Mouse (Mus musculus) liver, embryonic 13.5 days (tissue): ENCODE measurements around the gene Rps16. TPM values are rescaled to one million over a fixed set of nuclear protein-coding genes. Genes with fewer than 3 reads are reported as not detected.

ENCODE experiments used
- ATAC-seq: fragments of 200-750 bp; cut with Nextera tagmentation; 2 replicates; pipeline ENCODE4 v1.8.0; 2017; ENCODE audit warnings: low read depth, mild to moderate bottlenecking, moderate number of reproducible peaks, moderate library complexity
- DNase-seq: peaks from one replicate; pipeline ENCODE4 v3.0.0; 2022
- H3K27ac ChIP-seq: fragments of 300-500 bp; sonication (generic); 2 replicates; pipeline ENCODE4 v1.5.1; 2015; ENCODE audit warnings: moderate library complexity, mild to moderate bottlenecking, inconsistent platforms
- H3K27me3 ChIP-seq: fragments of 300-500 bp; sonication (generic); 2 replicates; pipeline ENCODE4 v1.6.1; 2015; ENCODE audit warnings: mild to moderate bottlenecking, inconsistent platforms
- H3K36me3 ChIP-seq: fragments of 300-500 bp; sonication (generic); 2 replicates; pipeline ENCODE4 v1.6.1; 2015; ENCODE audit warnings: mild to moderate bottlenecking, inconsistent platforms
- H3K4me1 ChIP-seq: fragments of 300-500 bp; sonication (generic); replicated peaks from 2 replicates; pipeline ENCODE4 v1.6.1; 2015; ENCODE audit warnings: inconsistent platforms
- H3K4me2 ChIP-seq: fragments of 300-500 bp; sonication (generic); 2 replicates; pipeline ENCODE4 v1.6.1; 2015; ENCODE audit warnings: inconsistent platforms, mild to moderate bottlenecking, moderate library complexity
- H3K4me3 ChIP-seq: fragments of 300-500 bp; sonication (generic); replicated peaks from 2 replicates; pipeline ENCODE4 v1.5.1; 2015; ENCODE audit warnings: mild to moderate bottlenecking, inconsistent platforms
- H3K9ac ChIP-seq: fragments of 300-500 bp; sonication (generic); 2 replicates; pipeline ENCODE4 v1.6.1; 2015; ENCODE audit warnings: mild to moderate bottlenecking, inconsistent platforms
- H3K9me3 ChIP-seq: fragments of 300-500 bp; sonication (generic); replicated peaks from 2 replicates; pipeline ENCODE4 v1.6.1; 2016; ENCODE audit warnings: inconsistent platforms
- WGBS: fragments of 180-500 bp; shearing (Covaris S2); methylation state at CpG from one replicate; pipeline ENCODE4 v1.1.7; 2015; ENCODE audit not compliant: insufficient replicate concordance; 5-methylcytosine and 5-hydroxymethylcytosine counted together
- polyA plus RNA-seq: library from polyadenylated mRNA; unstranded; fragments of >200 nt; fragmentation: Nextera tagmentation; extraction: Ambion mirVana; gene quantifications from 2 replicates; pipeline ENCODE4 v1.2.1, GENCODE M21; 2015

Rps16 gene
- polyA plus RNA-seq, 1 experiment from 2014 or later, result 964 TPM

GRCm38 (mm10) chr7:28325293-28325692 lies 25.2 kb upstream of the Rps16 start:
- ATAC-seq, result no peak
- Histone ChIP-seq H3K4me3 (no peak overlapping the region), H3K9me3 (no peaks in the 10 kb centered on the region), H3K4me2 (no peak overlapping the region), H3K27me3 (no peaks in the 10 kb centered on the region), H3K9ac (no peak overlapping the region), H3K4me1 (peaks cover 3% of the 10 kb centered on the region; the same call in 1 of the 2 replicates), H3K36me3 (peaks cover 99% of the 10 kb centered on the region), H3K27ac (no peak overlapping the region)
- WGBS, result 86% methylated on average over 8 of the region's 8 CpGs
- no peak for DNase-seq

DNA sequence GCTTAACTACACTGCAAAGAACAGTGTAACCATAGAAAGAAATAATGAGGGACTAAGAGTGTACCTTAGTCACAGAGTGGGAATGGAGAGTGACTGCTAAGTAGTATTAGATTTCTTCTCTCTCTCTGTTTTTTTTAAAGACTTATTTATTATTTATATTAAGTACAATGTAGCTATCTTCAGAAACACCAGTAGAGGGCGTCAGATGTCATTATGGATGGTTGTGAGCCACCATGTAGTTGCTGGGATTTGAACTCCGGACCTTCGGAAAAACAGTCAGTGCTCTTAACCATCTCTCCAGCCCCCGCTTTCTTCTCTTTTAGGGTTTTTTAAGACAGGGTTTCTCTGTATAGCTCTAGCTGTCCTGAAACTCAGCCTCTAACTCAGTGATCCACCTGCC lies 24.0 kb upstream of the Rps16 start:
- Histone ChIP-seq H3K4me1 (peaks cover 3% of the 10 kb centered on the region; the same call in 1 of the 2 replicates), H3K4me2 (no peak overlapping the region), H3K27ac (no peak overlapping the region), H3K27me3 (no peaks in the 10 kb centered on the region), H3K36me3 (peaks cover 99% of the 10 kb centered on the region), H3K9me3 (no peaks in the 10 kb centered on the region), H3K4me3 (no peak overlapping the region), H3K9ac (no peak overlapping the region)
- no peak for ATAC-seq
- no peak for DNase-seq
- WGBS, result 74% methylated on average over 4 of the region's 4 CpGs

DNA sequence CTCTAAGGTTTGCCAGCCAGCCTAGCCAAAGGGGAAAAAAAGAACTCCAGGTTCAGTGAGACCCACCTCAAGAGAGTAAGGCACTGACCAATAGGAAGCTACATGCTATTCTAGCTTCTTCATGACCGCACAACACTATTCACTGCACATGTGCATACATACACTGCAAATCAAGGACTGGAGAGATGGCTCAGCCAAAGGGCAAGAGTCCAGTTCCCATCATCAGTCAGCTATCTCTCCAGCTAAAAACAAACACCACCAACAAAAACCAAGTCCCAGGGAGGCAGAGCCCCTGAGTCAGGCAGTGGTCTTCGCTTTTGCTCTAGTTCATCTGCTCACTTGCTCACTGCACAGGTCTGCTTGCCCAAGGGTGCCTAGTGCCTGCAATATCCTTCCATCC lies 22.2 kb upstream of the Rps16 start:
- no peaks in the 10 kb centered on the region; the same call in 1 of the 2 replicates for H3K4me1 ChIP-seq
- no peak for ATAC-seq
- H3K9me3 ChIP-seq, result no peaks in the 10 kb centered on the region
- H3K4me3 ChIP-seq, result no peak overlapping the region
- H3K9ac ChIP-seq, result no peak overlapping the region
- WGBS, result 90% methylated on average over 2 of the region's 2 CpGs
- H3K36me3 ChIP-seq, result peaks cover 94% of the 10 kb centered on the region
- no peaks in the 10 kb centered on the region for H3K27me3 ChIP-seq
- DNase-seq, result no peak
- H3K4me2 ChIP-seq, result no peak overlapping the region
- no peak overlapping the region for H3K27ac ChIP-seq

DNA sequence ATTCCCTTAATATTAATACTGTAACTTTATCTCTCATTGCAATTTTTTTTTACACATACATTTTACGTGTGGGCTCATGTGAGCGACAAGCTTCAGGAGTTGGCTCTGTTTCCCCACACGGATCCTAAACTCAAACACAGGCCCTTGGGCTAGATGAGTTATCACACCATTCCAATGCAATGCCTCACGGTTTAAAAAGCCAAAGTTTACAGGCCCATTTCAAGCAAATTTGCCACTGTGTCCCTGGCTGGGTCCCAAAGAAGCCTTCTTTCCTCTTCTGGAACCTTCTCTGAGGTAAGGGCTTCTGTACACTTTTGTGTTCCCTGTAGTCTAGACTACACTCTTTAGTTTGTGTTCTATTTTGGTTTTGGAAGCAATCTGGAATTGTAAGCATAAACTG lies 15.9 kb upstream of the Rps16 start:
- DNase-seq, result no peak
- H3K9ac ChIP-seq, result no peak overlapping the region
- WGBS, result 82% methylated on average over 4 of the region's 4 CpGs
- H3K4me1 ChIP-seq, result peaks cover 36% of the 10 kb centered on the region
- no peak overlapping the region for H3K4me3 ChIP-seq
- peaks cover 50% of the 10 kb centered on the region for H3K36me3 ChIP-seq
- no peak overlapping the region for H3K27ac ChIP-seq
- ATAC-seq, result no peak
- no peaks in the 10 kb centered on the region for H3K9me3 ChIP-seq
- no peak overlapping the region for H3K4me2 ChIP-seq
- no peaks in the 10 kb centered on the region for H3K27me3 ChIP-seq

GRCm38 (mm10) chr7:28335471-28335870 lies 15.0 kb upstream of the Rps16 start:
- Histone ChIP-seq H3K9me3 (no peaks in the 10 kb centered on the region), H3K27me3 (no peaks in the 10 kb centered on the region), H3K9ac (no peak overlapping the region), H3K4me3 (no peak overlapping the region), H3K4me1 (peaks cover 41% of the 10 kb centered on the region), H3K27ac (no peak overlapping the region), H3K36me3 (peaks cover 41% of the 10 kb centered on the region), H3K4me2 (no peak overlapping the region)
- ATAC-seq, result no peak
- no peak for DNase-seq
- 87% methylated on average over 2 of the region's 2 CpGs for WGBS

DNA sequence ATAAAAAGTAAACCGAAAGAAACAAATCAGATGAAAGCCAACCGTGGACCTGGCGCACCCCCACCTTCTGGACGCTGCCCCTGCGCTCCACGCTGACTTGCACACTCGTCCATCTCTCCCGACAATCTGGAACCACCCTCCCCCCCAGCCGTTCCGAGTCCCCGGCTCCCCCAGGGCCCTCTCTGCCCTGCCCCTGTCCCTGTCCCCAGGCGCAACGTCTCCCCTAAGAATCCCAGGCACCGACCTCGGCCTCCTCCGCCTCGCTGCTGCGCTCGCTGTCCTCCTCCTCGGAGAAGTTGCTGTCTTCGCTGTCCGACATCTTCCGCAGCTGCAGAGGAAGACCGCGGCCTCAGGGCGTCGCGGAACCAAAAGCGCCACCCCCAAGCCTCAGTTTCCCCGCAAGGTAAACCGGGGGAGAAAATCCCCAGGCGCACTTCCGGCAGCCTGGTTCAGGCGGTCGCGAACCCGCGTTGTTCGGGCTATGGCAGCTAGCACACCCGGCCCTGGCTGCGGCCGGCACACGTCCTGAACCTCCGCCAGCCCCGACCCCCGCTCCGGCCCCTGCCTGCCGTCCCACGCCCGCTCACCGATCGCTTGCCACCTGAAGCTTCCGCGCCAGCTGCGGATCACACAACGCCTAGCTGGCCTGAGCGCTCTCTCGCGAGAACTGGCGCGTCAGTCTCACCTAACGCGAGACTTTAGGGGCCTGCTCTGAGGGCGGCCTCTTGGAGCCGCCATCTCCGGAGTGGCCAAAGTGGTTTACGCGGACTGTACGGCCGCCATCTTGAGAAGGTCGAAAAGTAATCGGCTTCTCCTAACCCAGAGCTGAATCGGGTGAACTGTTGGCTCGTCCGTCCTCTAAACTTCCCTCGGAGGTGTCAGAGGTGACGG lies 12.1 kb upstream of the Rps16 start, which contains the start of gene Supt5:
Gene Supt5, minus strand, starts transcription at position 639 of the 891 bp plus-strand sequence.
- DNase-seq (peak; percentile 96), ATAC-seq (peak; percentile 95)
- Histone ChIP-seq H3K27me3 (no peaks in the 10 kb centered on the region), H3K36me3 (peaks cover 17% of the 10 kb centered on the region), H3K9ac (peak within 1 kb of the TSS; percentile 95), H3K4me2 (peak within 1 kb of the TSS; percentile 89), H3K4me1 (peaks cover 53% of the 10 kb centered on the region), H3K4me3 (peak within 1 kb of the TSS; percentile 95), H3K9me3 (no peaks in the 10 kb centered on the region), H3K27ac (peak within 1 kb of the TSS; percentile 92)
- under 1% methylated on average over 77 of the region's 77 CpGs for WGBS

DNA sequence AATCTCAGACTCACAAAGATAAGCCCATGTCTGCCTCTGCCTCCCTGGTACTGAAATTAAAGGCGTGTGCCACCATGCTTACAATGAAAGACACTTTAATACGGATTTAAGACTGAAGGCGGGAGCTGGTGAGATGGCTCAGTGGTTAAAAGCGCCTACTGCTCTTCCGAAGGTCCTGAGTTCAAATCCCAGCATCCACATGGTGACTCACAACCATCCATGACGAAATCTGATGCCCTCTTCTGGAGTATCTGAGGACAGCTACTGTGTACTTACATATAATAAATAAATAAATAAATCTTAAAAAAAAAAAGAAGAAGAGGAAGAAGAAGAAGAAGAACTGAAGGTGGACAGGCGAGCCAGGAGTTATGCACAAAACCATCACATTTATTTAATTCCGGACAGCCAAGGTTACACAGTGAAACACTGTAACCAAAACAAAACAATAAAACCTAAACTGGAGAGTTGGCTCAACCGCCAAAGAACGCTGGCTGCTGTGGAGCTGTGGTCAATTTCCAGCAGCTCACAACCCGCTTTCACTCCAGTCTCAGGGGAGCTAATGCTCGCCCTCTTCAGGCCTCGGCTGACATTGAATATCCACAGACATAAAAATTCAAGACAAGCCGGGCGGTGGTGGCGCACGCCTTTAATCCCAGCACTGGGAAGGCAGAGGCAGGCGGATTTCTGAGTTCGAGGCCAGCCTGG lies 11.1 kb upstream of the Rps16 start:
- Histone ChIP-seq H3K9me3 (no peaks in the 10 kb centered on the region), H3K36me3 (peaks cover 12% of the 10 kb centered on the region), H3K4me2 (peak overlapping the region; percentile 89), H3K4me3 (peak overlapping the region; percentile 95), H3K4me1 (peaks cover 51% of the 10 kb centered on the region), H3K27me3 (no peaks in the 10 kb centered on the region), H3K9ac (peak overlapping the region; percentile 67), H3K27ac (peak overlapping the region; percentile 92)
- WGBS, result 39% methylated on average over 19 of the region's 19 CpGs
- DNase-seq (peak; percentile 52), ATAC-seq (no peak)

DNA sequence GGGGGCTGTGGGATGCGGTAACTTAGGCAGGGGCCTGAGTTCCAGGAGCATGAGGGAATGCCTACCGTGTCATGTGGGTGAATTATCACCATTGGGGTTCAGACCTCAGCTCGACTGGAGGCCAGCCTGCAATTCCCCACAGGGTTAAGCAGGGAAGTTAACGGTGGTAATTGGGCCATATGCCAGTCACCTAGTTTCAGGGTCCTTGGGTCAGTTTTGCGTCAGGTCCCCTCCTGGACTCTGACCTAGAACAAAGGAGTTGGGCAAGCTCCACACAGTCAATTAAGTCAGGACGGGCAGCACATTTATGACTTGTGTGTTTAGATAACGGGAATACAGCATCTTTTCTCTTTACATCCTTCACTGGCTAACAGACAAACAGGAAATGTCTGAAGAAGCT lies 9.1 kb upstream of the Rps16 start:
- DNase-seq (no peak), ATAC-seq (no peak)
- no peaks in the 10 kb centered on the region for H3K27me3 ChIP-seq
- H3K4me1 ChIP-seq, result peaks cover 41% of the 10 kb centered on the region
- no peak overlapping the region for H3K4me3 ChIP-seq
- no peak overlapping the region for H3K4me2 ChIP-seq
- WGBS, result 41% methylated on average over 7 of the region's 7 CpGs
- no peaks in the 10 kb centered on the region for H3K36me3 ChIP-seq
- H3K9ac ChIP-seq, result no peak overlapping the region
- H3K27ac ChIP-seq, result no peak overlapping the region
- H3K9me3 ChIP-seq, result no peaks in the 10 kb centered on the region

DNA sequence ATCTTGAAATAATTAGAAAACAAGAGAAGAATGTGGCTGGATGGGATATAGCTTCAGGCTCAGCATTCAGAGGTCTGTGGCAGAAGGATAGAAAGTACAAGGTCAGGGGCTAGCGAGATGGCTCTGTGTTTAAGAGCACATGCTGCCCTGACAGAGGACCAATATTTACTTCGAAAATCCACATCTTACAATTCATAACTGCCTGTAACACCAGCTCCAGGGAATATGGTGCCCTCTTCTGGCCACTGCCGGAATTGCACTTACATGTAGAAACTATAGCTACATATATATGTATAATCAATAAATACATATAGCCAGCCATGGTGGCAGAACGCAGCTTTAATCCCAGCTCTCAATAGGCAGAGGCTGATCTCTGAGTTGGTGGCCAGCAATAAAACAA lies 5.8 kb upstream of the Rps16 start:
- DNase-seq, result peak; percentile 72
- peaks cover 29% of the 10 kb centered on the region for H3K4me1 ChIP-seq
- WGBS, result 2% methylated on average over 4 of the region's 4 CpGs
- no peaks in the 10 kb centered on the region for H3K27me3 ChIP-seq
- H3K9me3 ChIP-seq, result no peaks in the 10 kb centered on the region
- H3K9ac ChIP-seq, result peak overlapping the region; percentile 41; the same call in 1 of the 2 replicates
- no peak overlapping the region for H3K4me3 ChIP-seq
- H3K36me3 ChIP-seq, result no peaks in the 10 kb centered on the region
- no peak overlapping the region for H3K4me2 ChIP-seq
- peak; percentile 19; the same call in 1 of the 2 replicates for ATAC-seq
- no peak overlapping the region for H3K27ac ChIP-seq

GRCm38 (mm10) chr7:28347746-28348145 lies 2.7 kb upstream of the Rps16 start:
- no peak overlapping the region for H3K9ac ChIP-seq
- peaks cover 12% of the 10 kb centered on the region for H3K36me3 ChIP-seq
- DNase-seq (no peak), ATAC-seq (no peak)
- H3K4me2 ChIP-seq, result no peak overlapping the region
- H3K27ac ChIP-seq, result no peak overlapping the region
- 53% methylated on average over 3 of the region's 3 CpGs for WGBS
- no peak overlapping the region for H3K4me3 ChIP-seq
- no peaks in the 10 kb centered on the region for H3K9me3 ChIP-seq
- peaks cover 36% of the 10 kb centered on the region for H3K4me1 ChIP-seq
- no peaks in the 10 kb centered on the region for H3K27me3 ChIP-seq

- Histone ChIP-seq H3K27ac (no peak overlapping the region), H3K36me3 (peaks cover 20% of the 10 kb centered on the region), H3K9me3 (no peaks in the 10 kb centered on the region), H3K9ac (no peak overlapping the region), H3K27me3 (no peaks in the 10 kb centered on the region), H3K4me1 (peaks cover 44% of the 10 kb centered on the region), H3K4me3 (no peak overlapping the region), H3K4me2 (no peak overlapping the region)
- no peak for DNase-seq
- ATAC-seq, result no peak
- 75% methylated on average over 7 of the region's 7 CpGs for WGBS
Observed at GRCm38 (mm10) chr7:28348601-28349000, 1.9 kb upstream of the Rps16 start.
